Mouse (Mus musculus) lung, postnatal 36 days (tissue): ENCODE measurements around the gene Gm17604.

Experiments used
- DNase-seq: peaks from one replicate; pipeline ENCODE4 v3.0.0; 2022; ENCODE audit warnings: mixed read lengths

The Gm17604 gene

GRCm38 (mm10) chrX:165004779-165005324, at the start of gene Gm17604:
Gm17604 (minus strand) TSS chrX:165004829.
- DNase-seq: no peak

- DNase-seq: no peak
Measured at GRCm38 (mm10) chrX:165049929-165050328, 45.3 kb upstream of the Gm17604 start.

GRCm38 (mm10) chrX:165003141-165003540, 1.5 kb downstream of the Gm17604 start:
- no peak for DNase-seq

- DNase-seq: peak; percentile 96
Measured at GRCm38 (mm10) chrX:164980193-164980775, 24.3 kb downstream of the Gm17604 start, which contains the start of the genes Mospd2 and Fancb. Mospd2 (minus strand) TSS chrX:164980375. Fancb (plus strand) TSS chrX:164980592.

- no peak for DNase-seq
Measured at GRCm38 (mm10) chrX:164978866-164979265, 25.8 kb downstream of the Gm17604 start.

GRCm38 (mm10) chrX:164971206-164971605, 33.4 kb downstream of the Gm17604 start:
- no peak for DNase-seq

- no peak for DNase-seq
Measured at GRCm38 (mm10) chrX:164965750-164966448, 38.7 kb downstream of the Gm17604 start.
